Mouse (Mus musculus) spleen, adult 18-20 months (tissue): ENCODE measurements at regions not wholly inside any gene's neighbourhood (a gene's known extent, or its start where the extent isn't known, plus 50 kb on each side); places are given as distances from the start of the nearest gene placed in this dataset.

ENCODE experiments used
- DNase-seq, 2 experiments: peaks; one replicate each; pipeline ENCODE4 v3.0.0; 2022; ENCODE audit warnings: mixed read lengths in 2 of 2

DNA sequence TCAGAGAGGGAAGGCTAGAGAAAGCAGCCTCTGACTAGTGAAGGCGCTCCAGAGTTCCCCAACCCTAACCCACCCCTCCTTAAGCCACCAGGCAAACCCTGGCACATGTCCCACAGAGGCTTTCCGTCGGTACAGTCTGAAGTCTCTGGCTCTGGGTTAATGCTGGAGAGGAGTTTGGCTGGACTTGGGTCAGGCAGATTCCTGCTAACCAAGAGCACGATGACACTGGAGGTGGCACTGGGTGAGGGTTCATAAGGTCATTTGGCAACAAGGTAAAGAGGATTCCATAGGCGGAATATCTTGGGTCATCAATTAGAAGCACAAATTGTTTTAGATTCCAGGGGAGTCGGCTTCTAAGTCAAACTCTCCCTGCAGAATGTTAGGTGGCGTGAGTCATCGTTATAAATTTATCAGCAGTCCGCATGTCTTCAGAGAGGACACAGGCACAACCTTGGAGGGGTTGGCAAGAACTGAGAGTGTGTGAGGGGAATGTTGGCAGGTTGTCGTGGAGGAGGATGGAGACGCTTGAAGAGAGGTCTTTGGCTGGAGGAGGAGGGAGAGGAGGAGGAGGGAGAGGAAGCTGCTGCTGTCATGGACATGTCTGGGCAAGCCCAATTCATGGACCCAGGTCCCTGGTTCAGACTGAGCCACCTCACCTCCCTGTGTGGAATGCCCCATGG, 138.4 kb downstream of the Utp6 start:
- DNase-seq, result no peak

DNA sequence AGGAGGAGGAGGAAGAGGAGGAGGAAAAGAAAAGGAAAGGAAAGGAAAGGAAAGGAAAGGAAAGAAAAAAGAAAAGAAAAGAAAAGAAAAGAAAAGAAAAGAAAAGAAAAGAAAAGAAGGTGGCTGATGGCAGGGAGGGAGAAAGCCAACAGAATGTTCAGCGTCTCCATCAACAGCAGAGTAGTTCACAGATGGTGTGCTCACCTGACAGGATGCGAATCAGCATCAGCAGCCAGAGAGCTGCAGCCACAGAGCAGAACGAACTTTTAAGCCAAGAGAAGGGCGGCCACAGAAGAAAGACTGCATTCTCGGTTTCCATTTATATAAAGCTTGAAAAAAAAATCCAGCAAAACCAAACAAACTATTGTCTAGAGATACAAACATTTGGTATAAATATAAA, 140.2 kb downstream of the Utp6 start:
- no peak for DNase-seq

DNA sequence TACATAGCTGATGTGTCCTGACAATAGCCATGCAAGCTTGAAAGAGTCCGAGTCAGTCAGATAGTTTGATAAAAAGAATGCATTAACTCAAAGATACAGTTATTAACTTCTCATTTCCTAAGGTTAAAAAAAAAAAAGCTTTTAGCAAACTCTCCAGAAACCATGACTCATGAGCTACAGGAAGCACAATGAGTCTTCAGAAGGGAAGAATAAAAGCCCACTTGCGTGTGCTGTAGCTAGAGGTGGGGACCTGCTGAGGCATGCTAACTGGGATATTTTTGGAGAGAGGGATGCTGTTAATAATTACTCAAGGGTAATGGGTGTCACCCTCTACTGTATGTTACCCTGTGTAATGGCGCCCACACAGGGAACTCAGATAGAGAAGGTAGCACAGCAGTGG, 147.0 kb downstream of the Utp6 start:
- no peak for DNase-seq

GRCm38 (mm10) chr11:79806911-79807466, 155.2 kb downstream of the Utp6 start:
- DNase-seq, result no peak

DNA sequence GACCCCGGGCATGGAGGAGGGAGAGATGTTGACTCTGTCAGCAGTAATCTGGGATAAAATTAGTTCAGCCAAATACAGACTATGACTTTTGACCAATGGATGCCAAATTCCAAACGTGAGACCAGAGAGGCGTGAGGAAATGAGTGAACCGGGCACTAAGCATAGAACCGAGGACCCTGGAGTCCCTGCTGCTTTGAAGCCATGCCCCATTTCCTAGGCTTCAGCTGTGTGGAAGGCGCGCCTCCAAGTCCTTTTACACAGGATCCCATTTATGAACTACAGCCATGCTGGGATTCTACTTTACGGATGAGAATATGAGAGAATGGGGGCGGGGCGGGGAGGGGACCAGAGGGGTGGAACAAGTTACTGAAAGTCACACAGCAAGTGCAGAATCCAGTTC, 155.8 kb downstream of the Utp6 start:
- DNase-seq, result no peak

DNA sequence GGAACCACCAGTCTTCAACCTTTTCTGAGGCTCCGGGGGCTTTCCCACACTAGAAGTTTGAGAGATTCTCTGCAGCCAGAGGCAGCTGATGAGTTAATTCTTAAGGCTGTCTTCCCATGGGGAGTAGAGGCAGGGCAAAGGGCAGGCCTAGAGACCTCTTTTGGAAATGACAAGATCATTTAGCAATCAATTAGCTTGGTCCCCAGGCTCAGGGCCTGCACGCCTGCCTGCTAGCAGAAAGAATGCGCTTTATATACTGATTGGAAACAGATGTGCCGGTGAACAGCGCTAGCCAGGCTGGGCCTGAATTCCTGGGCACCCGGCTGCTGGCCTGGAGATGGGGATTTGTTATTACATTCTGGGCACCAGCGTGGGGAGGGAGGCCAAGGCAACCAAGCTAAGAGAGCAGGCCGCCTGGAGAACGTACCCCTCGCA, 156.2 kb downstream of the Utp6 start:
- DNase-seq, result no peak

DNA sequence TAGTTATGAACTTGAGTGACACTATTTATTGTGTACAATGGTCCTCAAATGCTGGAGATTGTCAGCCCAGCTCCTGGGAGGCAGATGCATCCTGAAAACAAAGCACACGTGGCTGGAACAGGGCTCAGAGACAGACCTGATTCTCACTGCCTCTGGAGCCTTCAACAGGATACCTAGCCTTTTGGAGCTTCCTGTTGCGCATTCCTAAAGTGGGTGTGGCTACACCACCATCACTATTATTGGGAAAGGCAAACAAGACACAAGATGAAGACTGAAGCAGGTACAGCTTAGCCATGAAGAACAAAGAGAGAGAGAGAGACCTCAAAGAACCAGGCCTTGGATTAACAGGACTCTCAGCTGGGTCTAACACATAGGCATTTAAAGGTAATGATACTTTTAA, 158.2 kb downstream of the Utp6 start:
- DNase-seq, result no peak

- no peak for DNase-seq
These were observed 159.2 kb downstream of the Utp6 start for GRCm38 (mm10) chr11:79803006-79803405.

DNA sequence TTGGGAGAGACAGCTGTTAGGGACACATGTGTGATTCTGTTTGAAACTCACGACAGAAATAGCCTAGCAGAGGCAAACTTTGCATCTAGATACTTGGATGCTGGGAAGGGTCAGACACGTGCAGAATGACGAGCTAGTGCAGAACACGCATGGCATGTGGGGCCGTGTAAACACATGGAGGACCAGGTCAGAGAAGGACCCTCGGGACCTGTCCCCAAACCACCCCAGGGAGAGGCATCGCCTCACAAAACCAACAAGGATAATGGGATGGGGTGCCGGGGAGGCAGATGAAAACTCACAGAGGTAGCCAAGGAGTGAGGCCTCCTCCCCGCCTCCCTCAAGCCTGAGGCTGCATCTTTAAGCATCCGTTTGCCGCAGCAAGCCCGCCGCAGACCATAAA, 159.6 kb downstream of the Utp6 start:
- DNase-seq, result no peak

- DNase-seq, result no peak
These were observed 161.9 kb downstream of the Utp6 start for GRCm38 (mm10) chr11:79800256-79800655.

- DNase-seq, result no peak
These were observed 173.9 kb downstream of the Utp6 start for GRCm38 (mm10) chr11:79788251-79788741.

DNA sequence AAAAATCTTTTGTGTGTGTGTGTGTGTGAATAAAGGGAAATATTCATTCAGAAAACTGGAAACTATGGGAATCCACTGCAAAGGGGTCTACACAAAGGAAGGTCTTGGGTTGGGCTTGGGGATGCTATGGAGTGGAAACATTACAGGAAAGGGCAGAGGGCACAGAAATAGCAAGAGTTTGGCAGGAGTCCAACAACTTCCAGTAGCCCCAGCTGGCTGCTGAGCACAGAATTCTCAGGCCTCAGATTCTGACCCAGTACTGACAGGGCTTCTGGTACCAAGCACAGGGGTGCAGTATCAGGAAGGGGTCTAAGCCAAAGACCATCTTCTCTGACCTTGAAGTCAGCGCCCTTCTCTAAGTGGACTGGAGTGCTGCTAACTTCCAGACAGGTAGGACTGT, 174.4 kb downstream of the Utp6 start:
- no peak for DNase-seq

- DNase-seq, result no peak
These were observed 178.1 kb downstream of the Utp6 start for GRCm38 (mm10) chr11:79784071-79784470.

- DNase-seq, result no peak
These were observed 180.2 kb downstream of the Utp6 start for GRCm38 (mm10) chr11:79781966-79782365.

- no peak for DNase-seq
These were observed 182.4 kb downstream of the Utp6 start for GRCm38 (mm10) chr11:79779756-79780155.

GRCm38 (mm10) chr11:79778522-79778921, 183.7 kb downstream of the Utp6 start:
- no peak for DNase-seq

DNA sequence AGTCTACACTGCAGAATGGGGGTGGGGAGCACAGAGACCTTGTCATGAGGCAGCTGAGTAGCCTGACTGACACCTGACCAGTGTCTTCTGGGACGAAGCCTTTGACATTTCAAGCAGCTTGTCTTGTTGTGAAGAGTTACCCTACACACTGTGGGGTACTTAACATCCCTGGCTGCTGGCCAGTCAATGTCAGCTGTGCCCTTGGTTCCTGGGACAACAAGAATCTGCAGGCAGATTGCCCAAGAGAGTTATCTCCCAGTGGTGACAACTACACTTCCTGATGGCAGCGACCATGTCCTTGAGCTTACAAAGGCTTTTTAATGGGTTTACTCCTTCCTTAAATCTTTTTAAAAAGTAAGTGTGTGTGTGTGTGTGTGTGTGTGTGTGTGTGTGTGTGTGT, 184.2 kb downstream of the Utp6 start:
- DNase-seq, result no peak

- no peak for DNase-seq
These were observed 185.6 kb downstream of the Rab11fip4 start for GRCm38 (mm10) chr11:79776577-79776976.

GRCm38 (mm10) chr11:79773755-79774154, 182.7 kb downstream of the Rab11fip4 start:
- DNase-seq, result no peak

GRCm38 (mm10) chr11:79771431-79771830, 180.4 kb downstream of the Rab11fip4 start:
- no peak for DNase-seq

DNA sequence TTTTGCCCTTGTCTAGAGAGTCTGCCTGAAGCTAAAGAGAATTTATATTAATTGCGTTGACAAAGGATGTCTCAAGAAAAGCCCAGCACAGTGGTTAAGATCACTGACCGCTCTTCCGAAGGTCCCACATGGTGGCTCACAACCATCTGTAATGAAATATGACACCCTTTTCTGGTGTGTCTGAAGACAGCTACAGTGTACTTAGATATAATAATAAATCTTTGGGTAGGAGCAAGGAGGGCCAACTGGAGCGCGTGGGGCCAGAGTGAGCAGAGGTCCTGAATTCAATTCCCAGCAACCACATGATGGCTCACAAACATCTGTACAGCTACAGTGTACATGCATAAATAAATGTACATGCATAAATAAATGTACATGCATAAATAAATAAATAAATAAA, 176.1 kb downstream of the Rab11fip4 start:
- no peak for DNase-seq

- DNase-seq, result no peak
These were observed 175.0 kb downstream of the Rab11fip4 start for GRCm38 (mm10) chr11:79766036-79766435.

DNA sequence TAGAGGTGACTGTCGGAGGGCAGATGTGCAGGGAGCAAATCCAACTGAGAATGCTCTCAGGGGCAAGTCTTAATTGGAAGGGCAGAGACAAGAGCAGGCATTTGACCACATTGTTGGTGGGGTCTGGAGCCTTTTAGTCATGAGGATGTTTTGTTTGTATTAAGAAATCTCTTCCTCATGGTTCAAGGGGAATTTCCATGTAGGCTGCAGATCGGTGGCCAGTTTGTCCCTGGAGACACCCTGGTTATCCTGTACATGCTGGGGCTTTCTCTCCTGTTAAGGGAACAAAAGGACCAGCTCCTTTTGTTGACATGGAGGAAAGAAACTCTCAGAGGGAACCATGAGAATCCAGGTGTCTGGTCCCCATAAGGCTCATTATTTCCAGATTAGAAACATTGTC, 174.4 kb downstream of the Rab11fip4 start:
- no peak for DNase-seq

- DNase-seq, result no peak
These were observed 173.0 kb downstream of the Rab11fip4 start for GRCm38 (mm10) chr11:79764026-79764425.

GRCm38 (mm10) chr11:79762654-79763053, 171.6 kb downstream of the Rab11fip4 start:
- no peak for DNase-seq
